Mouse (Mus musculus): Measurements from ENCODE around the gene Cdc42bpb.
A peak's percentile ranks its signal among the peaks of the same experiment; 100 is the strongest.

The Cdc42bpb gene

GRCm38 (mm10) chr12:111275150-111275841 is 102.2 kb downstream of the Cdc42bpb start:
- DNase-seq = no peak

DNA sequence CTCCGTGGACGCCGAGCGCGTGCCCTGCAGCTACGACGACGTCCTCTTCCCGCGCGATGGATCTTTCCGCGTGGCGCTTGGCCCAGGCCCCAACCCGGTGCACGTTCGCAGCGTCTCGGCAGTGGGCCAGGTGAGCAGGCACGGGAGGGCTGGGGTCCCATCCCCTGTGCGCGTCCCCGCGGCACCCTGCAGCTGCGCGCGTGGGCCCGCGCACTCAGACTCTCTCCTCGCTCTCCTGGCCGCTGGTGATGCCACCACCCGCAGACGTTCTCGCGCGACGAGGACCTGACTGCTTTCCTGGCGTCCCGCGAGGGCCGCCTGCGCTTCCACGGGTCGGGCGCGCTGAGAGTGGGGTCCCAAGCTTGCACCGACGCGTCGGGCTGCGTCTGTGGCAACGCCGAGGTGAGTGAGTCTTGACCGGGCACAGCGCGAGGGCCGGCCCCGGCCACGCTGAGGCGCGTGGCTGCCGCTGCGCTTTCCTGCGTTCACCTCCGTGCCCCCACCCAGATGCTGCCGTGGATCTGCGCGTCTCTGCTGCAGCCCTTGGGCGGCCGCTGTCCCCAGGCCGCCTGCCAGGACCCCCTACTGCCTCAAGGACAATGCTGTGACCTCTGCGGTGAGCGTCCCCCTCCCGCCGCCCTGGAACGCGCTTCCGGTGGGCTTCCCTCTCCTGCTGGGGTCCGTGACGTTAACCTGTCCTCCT is 102.9 kb downstream of the Cdc42bpb start:
- no peak for DNase-seq

GRCm38 (mm10) chr12:111274006-111274405 is 103.5 kb downstream of the Cdc42bpb start:
- no peak for DNase-seq

DNA sequence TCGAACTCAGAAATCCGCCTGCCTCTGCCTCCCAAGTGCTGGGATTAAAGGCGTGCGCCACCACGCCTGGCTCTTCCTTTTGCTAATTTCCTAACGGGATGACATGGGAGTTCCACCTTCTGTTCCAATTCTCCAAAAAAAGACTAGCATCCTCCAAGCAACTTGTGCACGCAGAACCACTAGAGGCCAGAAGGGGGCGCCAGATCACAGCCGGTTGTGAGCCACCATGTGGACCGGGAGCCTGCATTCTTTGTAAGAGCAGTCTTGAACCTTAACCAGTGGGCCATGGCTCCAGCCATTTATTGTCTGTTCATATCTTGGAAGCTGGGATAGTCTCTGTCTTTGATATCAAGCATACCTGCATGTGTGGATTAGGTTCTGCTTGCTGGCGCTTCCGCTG is 105.1 kb downstream of the Cdc42bpb start:
- DNase-seq = peak; percentile 89

GRCm38 (mm10) chr12:111271966-111272365 is 105.6 kb downstream of the Cdc42bpb start:
- DNase-seq = no peak

DNA sequence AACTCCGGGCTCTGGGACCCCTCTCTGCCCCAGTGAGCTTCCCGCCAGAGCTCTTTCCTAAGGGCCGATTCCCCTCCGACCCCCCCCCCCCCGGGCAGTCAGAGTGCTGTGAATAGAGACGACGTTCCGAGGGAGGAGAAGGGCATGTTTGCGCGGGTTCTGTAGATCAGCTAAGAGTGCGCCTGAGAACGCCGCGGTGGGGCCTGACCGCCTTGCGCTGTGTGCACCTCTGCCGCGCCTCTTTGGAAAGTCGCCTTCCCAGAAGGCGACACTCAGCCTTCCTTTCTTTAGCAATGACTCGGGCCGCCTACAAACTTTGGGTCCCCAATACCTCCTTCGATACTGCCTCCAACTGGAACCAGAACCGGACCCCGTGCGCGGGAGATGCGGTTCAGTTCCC is 106.1 kb downstream of the Cdc42bpb start:
- DNase-seq = no peak

GRCm38 (mm10) chr12:111270629-111271277 is 106.8 kb downstream of the Cdc42bpb start, which contains the start of gene Amn:
Gene Amn, plus strand, starts transcription at chr12:111271095.
- DNase-seq = no peak

DNA sequence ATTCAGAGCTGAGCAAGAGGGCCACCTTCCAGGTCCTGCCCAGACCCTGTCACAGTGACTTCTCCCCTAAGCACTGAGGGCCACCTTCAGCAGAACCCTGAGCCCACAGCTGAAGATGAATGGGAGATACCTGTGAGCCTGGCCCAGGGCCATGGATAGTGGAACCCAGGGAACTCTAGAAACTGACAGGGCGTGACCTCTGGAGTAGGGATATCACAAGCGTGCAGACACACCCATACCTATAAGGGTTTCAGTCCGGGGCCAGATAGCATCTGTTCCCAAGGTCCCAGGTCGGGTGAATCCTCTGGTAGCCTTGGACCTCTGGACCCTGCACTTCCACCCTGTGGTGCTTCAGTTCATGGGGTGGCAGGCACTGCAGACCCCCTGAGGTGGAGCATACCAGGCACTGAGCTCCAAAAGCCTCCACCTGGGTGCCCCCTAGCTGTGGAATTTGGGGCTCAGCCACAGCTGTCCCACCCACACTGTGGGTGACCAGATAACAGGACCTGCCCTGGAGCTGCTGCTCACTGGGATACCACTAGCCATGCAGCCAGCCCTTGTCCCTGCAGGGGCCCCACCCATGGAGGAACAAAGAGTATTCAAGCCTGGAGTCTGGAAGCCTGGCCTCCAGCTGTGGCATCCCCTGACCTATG is 109.7 kb downstream of the Cdc42bpb start:
- DNase-seq = no peak

- no peak for DNase-seq
Observed at GRCm38 (mm10) chr12:111266592-111266991, 110.9 kb downstream of the Cdc42bpb start.

GRCm38 (mm10) chr12:111265212-111265611 is 112.3 kb downstream of the Cdc42bpb start:
- DNase-seq = no peak

- no peak for DNase-seq
Observed at GRCm38 (mm10) chr12:111263650-111264049, 113.9 kb downstream of the Cdc42bpb start.

DNA sequence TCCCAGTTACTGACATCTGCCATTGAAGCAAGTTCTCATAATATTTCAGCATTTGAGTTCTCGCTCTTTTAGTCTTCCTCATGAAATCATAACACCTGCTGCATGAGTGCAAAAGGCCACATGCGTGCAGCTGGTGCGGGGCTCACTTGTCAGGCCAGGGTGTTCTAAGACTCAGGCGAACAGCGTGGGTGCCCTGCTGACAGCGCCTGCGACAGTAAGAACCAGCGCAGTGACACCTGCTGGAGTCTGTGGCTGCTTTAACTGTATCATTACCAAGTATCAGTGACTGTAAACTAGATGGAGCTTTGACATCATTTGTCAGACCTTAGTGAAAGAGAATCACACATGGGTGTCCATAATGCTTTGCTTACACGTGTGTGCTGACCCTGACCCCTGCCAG is 126.3 kb downstream of the Cdc42bpb start:
- no peak for DNase-seq

- DNase-seq = no peak
Observed at GRCm38 (mm10) chr12:111250116-111250515, 127.4 kb downstream of the Cdc42bpb start.

DNA sequence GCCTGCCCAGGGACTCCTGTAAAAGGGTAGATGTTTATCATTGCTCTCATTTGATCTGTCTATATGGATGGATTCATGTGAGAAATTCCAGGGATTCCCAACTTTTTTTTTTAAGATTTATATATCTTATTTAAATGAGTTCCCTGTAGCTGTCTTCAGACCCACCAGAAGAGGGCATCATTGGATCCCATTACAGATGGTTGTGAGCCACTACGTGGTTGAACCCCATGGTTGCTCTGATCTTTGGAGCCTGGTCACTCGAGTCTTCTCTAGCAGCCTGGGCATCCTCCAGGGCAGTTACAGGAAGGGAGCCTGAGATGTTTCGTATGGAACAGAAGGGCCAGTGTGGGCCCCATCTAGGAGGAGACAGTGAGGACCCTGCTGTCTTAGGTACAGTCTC is 128.4 kb downstream of the Cdc42bpb start:
- DNase-seq = no peak

DNA sequence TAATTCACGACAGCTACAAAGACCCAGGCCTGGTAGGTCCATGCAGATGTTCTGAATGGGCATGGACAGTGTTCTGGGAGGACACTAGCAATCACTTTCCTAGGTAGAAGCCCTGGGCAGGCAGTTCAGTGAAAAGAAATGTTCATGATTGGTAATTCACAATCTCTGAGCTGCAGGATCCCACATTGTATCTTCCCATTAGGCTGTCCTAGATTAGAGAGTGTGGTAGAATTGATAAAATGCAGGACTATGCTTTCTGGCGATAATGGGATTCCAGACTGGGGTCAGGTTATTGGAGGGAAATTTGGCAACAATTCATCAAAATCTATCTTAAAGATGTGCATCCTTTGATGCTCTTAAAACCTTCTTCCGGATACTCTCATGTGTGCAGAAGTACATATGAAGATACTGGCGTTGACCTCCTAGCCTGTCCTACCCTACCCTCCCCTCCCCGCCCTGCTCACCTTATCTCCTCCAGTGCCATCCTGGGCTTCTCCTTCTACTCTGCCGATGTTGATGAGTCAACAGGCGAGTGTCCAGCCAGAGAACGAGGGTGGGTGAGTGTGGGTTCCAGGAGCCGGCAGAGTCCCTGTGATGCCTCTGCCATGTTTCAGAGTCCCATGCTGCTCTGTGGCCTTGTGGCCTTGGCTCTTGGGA is 130.6 kb downstream of the Cdc42bpb start:
- no peak for DNase-seq

DNA sequence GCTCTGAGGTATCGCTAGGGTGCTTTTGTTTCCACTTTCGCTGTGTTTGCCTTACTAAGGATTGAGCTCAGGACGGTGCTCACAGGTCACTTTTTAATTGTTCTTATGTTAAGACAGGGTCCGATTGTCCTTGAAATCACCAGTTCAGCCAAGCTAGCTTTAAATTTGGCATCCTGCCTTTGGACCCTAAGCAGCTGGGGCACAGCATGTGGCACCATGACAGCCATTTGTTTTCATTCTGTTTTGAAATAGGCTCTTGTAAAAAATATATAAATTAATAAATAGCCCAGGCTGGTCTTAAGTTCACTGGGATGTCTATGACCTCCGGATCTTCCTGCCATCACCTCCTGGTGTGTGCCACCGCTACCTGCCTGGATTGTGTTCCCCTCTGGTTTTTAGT is 132.4 kb downstream of the Cdc42bpb start:
- no peak for DNase-seq

DNA sequence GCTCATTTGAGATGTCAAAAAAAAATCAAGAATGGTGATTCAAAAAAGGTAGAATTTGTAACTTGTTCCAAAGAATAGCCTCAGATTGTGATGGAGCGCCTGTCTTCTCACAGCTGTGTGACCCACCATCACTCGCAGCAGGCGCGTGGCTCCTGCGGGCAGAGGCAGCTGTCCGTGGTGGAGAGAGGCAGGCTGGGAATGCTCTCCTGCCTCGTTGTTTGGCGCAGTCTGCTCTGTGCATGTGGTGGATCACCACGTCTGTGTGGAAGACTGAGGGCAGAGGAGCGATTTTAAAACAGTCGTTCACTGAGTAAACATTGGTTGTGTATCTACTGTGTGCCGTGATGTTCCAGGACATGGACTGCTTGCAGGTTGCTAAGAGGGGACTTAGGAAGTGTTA is 133.8 kb downstream of the Cdc42bpb start:
- DNase-seq = no peak
